Mouse (Mus musculus) macrophage (primary cell): ENCODE data around the gene Tsnax. TPM values are rescaled to one million over a fixed set of nuclear protein-coding genes. Genes with fewer than 3 reads are reported as not detected.

Experiments used
- H3K27ac ChIP-seq: fragments of 350-480 bp; formaldehyde crosslinking; 2 replicates; pipeline ENCODE4 v1.9.0; 2021
- H3K36me3 ChIP-seq: fragments of 350-480 bp; formaldehyde crosslinking; 2 replicates; pipeline ENCODE4 v1.9.0; 2021; ENCODE audit errors: inconsistent target
- H3K4me3 ChIP-seq: fragments of 350-480 bp; formaldehyde crosslinking; 2 replicates; pipeline ENCODE4 v1.9.0; 2021; ENCODE audit errors: inconsistent target
- H3K79me2 ChIP-seq: fragments of 350-480 bp; formaldehyde crosslinking; 2 replicates; pipeline ENCODE4 v1.9.0; 2021; ENCODE audit errors: inconsistent target
- WGBS: methylation state at CpG from one replicate; pipeline ENCODE4 v1.1.7; 2026; ENCODE audit warnings: inconsistent platforms; ENCODE audit not compliant: missing documents; 5-methylcytosine and 5-hydroxymethylcytosine counted together
- polyA plus RNA-seq: library from polyadenylated mRNA; stranded (reverse); fragments of 250-400 nt; gene quantifications from 3 replicates; pipeline ENCODE4 v1.2.4, GENCODE M21; 2018; ENCODE audit warnings: inconsistent platforms

Tsnax gene
- polyA plus RNA-seq, 1 experiment from 2014 or later, result 32.8 TPM

GRCm38 (mm10) chr8:125080388-125081344 is 67.9 kb downstream of the Tsnax start:
- Histone ChIP-seq H3K79me2 (no peaks in the 10 kb centered on the region; the same call in 1 of the 2 replicates), H3K36me3 (no peaks in the 10 kb centered on the region), H3K4me3 (no peak overlapping the region), H3K27ac (no peak overlapping the region)
- 91% methylated on average over 17 of the region's 19 CpGs for WGBS

GRCm38 (mm10) chr8:125083746-125084145 is 70.9 kb downstream of the Tsnax start:
- H3K27ac ChIP-seq, result peak overlapping the region; percentile 71
- H3K79me2 ChIP-seq, result no peaks in the 10 kb centered on the region; the same call in 1 of the 2 replicates
- no peak overlapping the region for H3K4me3 ChIP-seq
- WGBS, result 29% methylated on average over 4 of the region's 4 CpGs
- peaks cover 10% of the 10 kb centered on the region; the same call in 1 of the 2 replicates for H3K36me3 ChIP-seq

Other genes with a start within 250 kb of the Tsnax start
- not detected in 3 replicates for gene Trim67, start 219.9 kb upstream of the Tsnax start, polyA plus RNA-seq
- gene Gnpat, start 150.0 kb upstream of the Tsnax start, polyA plus RNA-seq, result 34.0 to 66.4 TPM (median 41.8 TPM) in 3 replicates
- 11.3 to 24.7 TPM (median 17.6 TPM) in 3 replicates for gene 2810004N23Rik, start 149.9 kb upstream of the Tsnax start, polyA plus RNA-seq
- gene Exoc8, start 115.3 kb upstream of the Tsnax start, polyA plus RNA-seq, result 8.3 to 14.5 TPM (median 12.6 TPM) in 3 replicates
- 11.4 to 15.2 TPM (median 12.6 TPM) in 3 replicates for gene Sprtn, start 115.1 kb upstream of the Tsnax start, polyA plus RNA-seq
- gene Egln1, start 63.7 kb upstream of the Tsnax start, polyA plus RNA-seq, result 16.9 to 25.1 TPM (median 21.7 TPM) in 3 replicates
- 0.56 to 2.0 TPM (median 2.0 TPM) in 3 replicates for gene Disc1, start 41.2 kb downstream of the Tsnax start, polyA plus RNA-seq